Mouse (Mus musculus): ENCODE data around the gene Taf8.

GRCm38 (mm10) chr17:47505566-47505965, 3.5 kb upstream of the Taf8 start:
- TF ChIP-seq CTCF (conservative IDR thresholded peaks at IDR 0.05; ENCODE audit: low read length) (no peak), NANOG (IDR thresholded peaks at IDR 0.05; ENCODE audit: borderline replicate concordance, low read length) (no peak)
